Mouse (Mus musculus) ES-CJ7 (cell line): ENCODE data around the gene Vmn1r88.

Experiments used
- DNase-seq: peaks from one replicate; pipeline ENCODE4 v3.0.0; 2011; ENCODE audit warnings: low read depth, low spot score

Gene Vmn1r88

GRCm38 (mm10) chr7:13159268-13159667 is at the start of gene Vmn1r88:
Gene Vmn1r88, plus strand, starts transcription at chr7:13159568.
- DNase-seq = no peak

DNA sequence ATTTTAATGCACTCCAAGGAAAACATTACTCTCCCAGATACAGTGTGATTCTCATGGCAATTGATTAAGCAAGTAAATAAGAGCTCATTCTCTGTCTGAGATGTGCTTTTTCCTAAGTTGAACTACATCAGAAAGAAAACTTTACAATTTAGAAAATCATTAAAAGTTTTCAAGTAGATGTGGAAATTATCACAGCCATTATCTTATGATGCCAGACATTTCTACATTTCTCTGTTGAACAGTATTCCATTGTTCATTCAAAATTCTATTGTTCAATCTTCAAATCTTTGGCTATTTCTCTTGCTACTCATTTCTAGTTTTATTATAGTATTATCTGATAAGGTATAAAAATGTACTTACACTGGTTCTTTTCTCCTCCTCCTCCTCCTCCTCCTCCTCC is 39.6 kb upstream of the Vmn1r88 start, which contains the start of gene Vmn1r86:
TSS of gene Vmn1r86 (minus strand) at position 101 of the 400 bp plus-strand sequence.
- no peak for DNase-seq

DNA sequence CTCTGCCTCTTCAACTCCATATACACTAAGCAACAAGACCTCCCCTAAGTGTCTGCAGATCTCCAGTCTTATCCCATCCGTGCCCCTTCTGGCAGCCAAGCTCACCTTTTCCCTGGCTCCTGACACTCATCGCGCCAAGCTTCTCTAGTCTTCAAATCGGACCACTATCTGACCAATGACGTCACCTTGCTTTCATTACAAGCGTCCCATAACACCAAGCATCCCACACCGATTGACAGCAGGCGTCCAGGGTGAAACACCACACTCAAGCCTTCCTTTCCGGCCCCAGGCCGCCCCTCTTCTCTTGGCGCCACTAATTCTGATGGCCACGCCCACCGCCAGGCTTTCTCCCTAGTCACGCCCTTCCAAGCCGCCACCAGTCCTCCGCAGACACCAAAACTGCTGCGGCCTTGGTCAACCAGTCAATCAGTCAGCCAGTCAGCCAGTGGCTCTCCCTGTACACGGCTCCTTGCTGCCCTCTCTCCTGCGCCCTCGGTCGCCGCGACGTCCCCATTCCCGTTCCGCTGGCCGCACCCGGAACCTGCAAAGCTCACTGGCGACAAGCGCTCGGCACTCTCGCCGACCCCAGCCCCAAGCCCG is 35.7 kb upstream of the Vmn1r88 start:
- DNase-seq = peak; percentile 30

GRCm38 (mm10) chr7:13131856-13132255 is 27.5 kb upstream of the Vmn1r88 start:
- no peak for DNase-seq

DNA sequence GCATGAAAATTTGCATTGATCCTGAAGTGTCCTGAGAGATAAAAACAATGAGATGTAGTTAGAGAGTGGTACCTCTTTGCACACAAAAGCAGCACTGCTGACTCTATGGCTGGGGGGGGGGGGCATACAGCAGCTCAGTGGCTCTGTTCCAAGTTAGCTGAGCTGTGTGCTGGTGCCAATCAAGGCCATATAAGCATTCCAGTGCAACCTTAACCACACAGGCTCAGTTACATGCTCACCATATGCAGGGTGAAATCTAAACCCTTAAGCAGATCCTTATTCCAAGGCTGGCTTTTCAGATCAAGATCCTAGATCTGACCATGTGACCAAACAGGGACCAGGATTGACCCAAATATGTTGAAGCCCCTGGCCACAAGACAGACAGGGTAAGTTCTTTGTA is 22.0 kb upstream of the Vmn1r88 start:
- DNase-seq = no peak

- no peak for DNase-seq
Measured at GRCm38 (mm10) chr7:13140057-13140456, 19.3 kb upstream of the Vmn1r88 start, which contains the start of gene Vmn1r87. Gene Vmn1r87, minus strand, starts transcription at chr7:13140157.

DNA sequence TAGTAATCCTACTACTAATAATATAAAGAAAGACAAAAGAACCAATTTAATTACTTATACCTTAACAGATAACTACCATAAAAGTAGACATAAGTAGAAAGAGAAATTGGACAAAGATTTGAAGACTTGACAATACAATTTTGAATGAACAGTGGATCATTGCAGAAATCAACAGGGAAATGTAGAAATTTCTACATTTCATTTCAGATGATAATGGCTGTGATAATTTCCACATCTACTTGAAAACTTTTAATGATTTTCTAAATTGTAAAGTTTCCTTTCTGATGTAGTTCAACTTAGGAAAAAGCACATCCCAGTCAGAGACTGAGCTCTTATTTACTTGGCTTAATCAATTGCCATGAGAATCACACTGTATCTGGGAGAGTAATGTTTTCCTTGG is 53.4 kb downstream of the Vmn1r88 start, which contains the start of gene Vmn1r89:
TSS of gene Vmn1r89 (plus strand) at position 301 of the 400 bp plus-strand sequence.
- no peak for DNase-seq
